Mouse (Mus musculus) ES-E14 (cell line): Measurements from ENCODE around the gene Gp5. TPM values are rescaled to one million over a fixed set of nuclear protein-coding genes. Genes with fewer than 3 reads are reported as not detected.
A peak's percentile ranks its signal among the peaks of the same experiment; 100 is the strongest.

Experiments used
- DNase-seq: peaks from one replicate; pipeline ENCODE4 v3.0.0-alpha.2; 2013; ENCODE audit warnings: low read depth, low spot score
- H3K27ac ChIP-seq: 2 replicates; pipeline ENCODE4 v1.5.1; 2012; ENCODE audit warnings: low read depth, mild to moderate bottlenecking, low read length, moderate library complexity, mixed read lengths; ENCODE audit not compliant: poor library complexity, insufficient read depth, severe bottlenecking
- H3K36me3 ChIP-seq: 2 replicates; pipeline ENCODE4 v1.6.1; 2012; ENCODE audit warnings: mild to moderate bottlenecking, low read length, moderate library complexity, mixed read lengths; ENCODE audit not compliant: control insufficient read depth, poor library complexity, insufficient read depth, severe bottlenecking
- H3K4me1 ChIP-seq, 2 experiments: fragments of 150-350 bp in 1 of 2; sonication (generic) in 1 of 2; 2 replicates each; pipeline ENCODE4 v1.6.1; 2012; ENCODE audit warnings: low read length in 2 of 2, mild to moderate bottlenecking in 1 of 2, mixed read lengths in 1 of 2; ENCODE audit not compliant: control insufficient read depth in 2 of 2, insufficient read depth in 2 of 2, poor library complexity in 1 of 2
- H3K4me3 ChIP-seq, 2 experiments: fragments of 150-350 bp in 1 of 2; sonication (generic) in 1 of 2; 2 replicates each; pipeline ENCODE4 v1.5.1; 2012; ENCODE audit warnings: low read length in 2 of 2, low read depth in 1 of 2, mild to moderate bottlenecking in 1 of 2, mixed read lengths in 1 of 2; ENCODE audit not compliant: insufficient read depth in 1 of 2, poor library complexity in 1 of 2, severe bottlenecking in 1 of 2
- H3K9ac ChIP-seq: 2 replicates; pipeline ENCODE4 v1.6.1; 2012; ENCODE audit warnings: low read depth, mild to moderate bottlenecking, low read length, mixed read lengths; ENCODE audit not compliant: poor library complexity, insufficient read depth, severe bottlenecking
- H3K9me3 ChIP-seq: fragments of 150-350 bp; sonication (generic); 2 replicates; pipeline ENCODE4 v1.6.1; 2012; ENCODE audit warnings: low read depth, mild to moderate bottlenecking, low read length; ENCODE audit not compliant: control insufficient read depth, insufficient read depth
- CHD2 ChIP-seq: IDR thresholded peaks from 2 replicates; pipeline ENCODE4 v1.6.1; 2014; ENCODE audit warnings: mild to moderate bottlenecking, low read depth, low read length, inconsistent platforms
- HCFC1 ChIP-seq: IDR thresholded peaks from 2 replicates; pipeline ENCODE4 v1.6.1; 2012; ENCODE audit warnings: low read length, inconsistent platforms, borderline replicate concordance; ENCODE audit not compliant: insufficient read depth
- MAFK ChIP-seq: IDR thresholded peaks from 2 replicates; pipeline ENCODE4 v1.6.1; 2014; ENCODE audit warnings: mild to moderate bottlenecking, low read depth, low read length, inconsistent platforms; ENCODE audit not compliant: insufficient read depth
- ZC3H11A ChIP-seq: IDR thresholded peaks from 2 replicates; pipeline ENCODE4 v1.6.1; 2012; ENCODE audit warnings: low read depth, mild to moderate bottlenecking, inconsistent platforms, low read length, borderline replicate concordance
- ZNF384 ChIP-seq: IDR thresholded peaks from 2 replicates; pipeline ENCODE4 v1.6.1; 2012; ENCODE audit warnings: low read depth, low read length, inconsistent platforms
- in situ Hi-C, 2 experiments: fragments of 600-800 bp; cut with MboI; formaldehyde crosslinking; loops; one replicate each; pipeline ENCODE4 v1.15.1; 2025; ENCODE audit warnings: low sequenced_read_pairs in 2 of 2, inconsistent platforms in 1 of 2; ENCODE audit not compliant: unreplicated experiment in 2 of 2
- total RNA-seq: library from RNA; depleted of rRNA; stranded (reverse); fragments of 300-350 nt; gene quantifications from 2 replicates; pipeline ENCODE4 v1.2.3, GENCODE M21; 2012

Gp5 gene
- total RNA-seq, 1 experiment: 0.31 TPM

DNA sequence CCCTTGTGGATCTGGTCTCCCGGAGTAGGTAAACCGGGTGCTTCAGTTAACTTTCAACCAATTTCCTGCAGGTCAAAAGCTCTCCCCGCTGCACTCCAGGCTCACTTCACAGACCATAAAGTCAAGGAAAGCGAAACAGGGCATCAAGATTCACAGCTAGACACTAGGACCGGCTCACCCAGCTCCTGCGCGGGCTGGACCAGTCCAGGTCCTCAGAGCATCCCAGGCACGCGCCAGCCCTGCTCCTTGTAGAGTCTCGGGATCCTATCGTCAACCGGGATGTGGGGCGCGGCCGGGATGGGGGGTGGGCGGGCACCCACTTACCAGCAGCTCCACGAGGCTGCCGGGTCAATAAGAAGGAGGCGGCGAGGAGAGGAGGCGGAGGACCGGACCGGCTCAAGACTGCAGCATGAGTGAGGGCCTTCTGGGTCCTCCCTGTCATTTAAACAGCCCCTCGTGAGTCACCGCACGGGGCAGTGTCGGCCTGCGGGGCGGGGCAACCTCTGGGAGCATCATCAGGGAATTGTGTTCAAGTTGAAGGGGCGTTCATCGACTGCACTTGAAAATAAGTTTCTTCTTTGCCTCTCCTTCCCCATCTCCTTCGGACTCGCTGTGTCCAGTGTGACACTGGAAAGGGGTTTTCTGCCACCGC, 27.6 kb downstream of the Gp5 start, which contains the start of gene Lrrc15:
Gene Lrrc15, minus strand, starts transcription at position 413 of the 652 bp plus-strand sequence.
- in situ Hi-C loops: no loop called here
- Histone ChIP-seq H3K9ac (no peak within 1 kb of the TSS), H3K4me1 (peaks cover 0 to 39% of the 10 kb centered on the region in 2 experiments; a peak in 2 of 4 replicates), H3K9me3 (no peaks in the 10 kb centered on the region), H3K27ac (no peak within 1 kb of the TSS), H3K36me3 (no peaks in the 10 kb centered on the region), H3K4me3 (peak within 1 kb of the TSS; percentile 23 to 52; a peak in 3 of 4 replicates)
- TF ChIP-seq CHD2 (no peak), ZC3H11A (no peak), ZNF384 (no peak)
- no peak for DNase-seq

DNA sequence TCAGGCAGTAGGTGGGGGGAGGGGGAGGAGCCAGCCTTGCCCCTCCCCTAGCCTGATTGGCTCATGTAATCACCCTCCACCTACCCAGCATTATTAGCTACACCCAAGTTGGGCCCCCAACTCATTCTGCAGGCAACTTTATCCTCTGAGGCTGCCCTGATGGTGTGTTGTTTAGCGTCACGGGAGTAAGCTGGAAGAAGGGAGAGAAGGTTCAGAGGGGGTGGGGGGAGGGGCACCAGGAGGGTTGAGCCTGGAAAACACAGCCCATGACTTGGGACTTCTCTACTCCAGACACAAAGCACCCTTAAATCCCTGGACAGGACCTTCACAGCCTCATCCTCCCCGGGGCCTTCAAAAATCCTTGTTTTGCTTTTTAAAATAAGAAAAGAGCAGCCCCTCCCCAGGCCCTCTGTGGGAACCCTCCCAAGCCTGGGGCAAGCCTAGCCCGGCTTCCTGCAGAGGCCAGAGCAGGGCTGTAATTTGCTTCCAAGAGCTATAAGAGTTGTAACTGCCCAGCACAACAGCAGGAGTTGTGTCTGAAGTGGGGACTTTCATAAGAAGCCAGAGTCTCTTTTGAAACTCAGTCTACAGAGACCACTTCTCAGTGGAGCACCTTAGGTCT, 29.8 kb downstream of the Gp5 start:
- H3K36me3 ChIP-seq: no peaks in the 10 kb centered on the region
- peak overlapping the region; percentile 74 for H3K27ac ChIP-seq
- in situ Hi-C loops: no loop called here
- TF ChIP-seq ZC3H11A: no peak
- no peak for TF ChIP-seq ZNF384
- TF ChIP-seq CHD2: no peak
- no peak for TF ChIP-seq MAFK
- TF ChIP-seq HCFC1: no peak
- H3K9ac ChIP-seq: peak overlapping the region; percentile 3; the same call in 1 of the 2 replicates
- H3K4me3 ChIP-seq: no peak overlapping the region
- DNase-seq: peak; percentile 78
- H3K9me3 ChIP-seq: no peaks in the 10 kb centered on the region
- H3K4me1 ChIP-seq: peaks cover 0 to 39% of the 10 kb centered on the region in 2 experiments; a peak in 2 of 4 replicates

DNA sequence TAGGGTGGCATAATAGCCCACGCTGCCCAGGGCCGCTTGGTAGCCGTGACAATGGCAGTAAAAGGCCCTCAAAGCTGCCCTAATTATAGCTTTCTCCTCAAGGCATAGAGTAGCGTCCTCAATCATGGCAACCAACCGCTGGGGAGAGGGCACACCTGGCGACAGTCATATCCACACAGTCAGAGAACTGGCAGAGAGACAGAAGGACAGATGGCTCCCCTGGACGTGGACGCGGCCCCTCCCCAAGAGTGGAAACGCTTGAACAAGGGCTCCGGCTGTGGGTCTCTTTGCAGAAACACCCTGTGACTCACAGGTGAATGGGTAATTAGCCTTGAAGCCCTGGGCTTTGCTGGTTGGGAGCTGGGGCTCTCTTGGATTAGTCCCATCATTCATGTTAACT, 32.2 kb downstream of the Gp5 start:
- no peaks in the 10 kb centered on the region for H3K9me3 ChIP-seq
- DNase-seq: no peak
- in situ Hi-C loops: no loop called here
- H3K27ac ChIP-seq: no peak overlapping the region
- no peaks in the 10 kb centered on the region for H3K36me3 ChIP-seq
- TF ChIP-seq HCFC1: no peak
- TF ChIP-seq MAFK: no peak
- TF ChIP-seq CHD2: no peak
- no peak for TF ChIP-seq ZNF384
- TF ChIP-seq ZC3H11A: no peak
- no peak overlapping the region for H3K9ac ChIP-seq
- peaks cover 0 to 31% of the 10 kb centered on the region in 2 experiments; a peak in 2 of 4 replicates for H3K4me1 ChIP-seq
- H3K4me3 ChIP-seq: no peak overlapping the region

DNA sequence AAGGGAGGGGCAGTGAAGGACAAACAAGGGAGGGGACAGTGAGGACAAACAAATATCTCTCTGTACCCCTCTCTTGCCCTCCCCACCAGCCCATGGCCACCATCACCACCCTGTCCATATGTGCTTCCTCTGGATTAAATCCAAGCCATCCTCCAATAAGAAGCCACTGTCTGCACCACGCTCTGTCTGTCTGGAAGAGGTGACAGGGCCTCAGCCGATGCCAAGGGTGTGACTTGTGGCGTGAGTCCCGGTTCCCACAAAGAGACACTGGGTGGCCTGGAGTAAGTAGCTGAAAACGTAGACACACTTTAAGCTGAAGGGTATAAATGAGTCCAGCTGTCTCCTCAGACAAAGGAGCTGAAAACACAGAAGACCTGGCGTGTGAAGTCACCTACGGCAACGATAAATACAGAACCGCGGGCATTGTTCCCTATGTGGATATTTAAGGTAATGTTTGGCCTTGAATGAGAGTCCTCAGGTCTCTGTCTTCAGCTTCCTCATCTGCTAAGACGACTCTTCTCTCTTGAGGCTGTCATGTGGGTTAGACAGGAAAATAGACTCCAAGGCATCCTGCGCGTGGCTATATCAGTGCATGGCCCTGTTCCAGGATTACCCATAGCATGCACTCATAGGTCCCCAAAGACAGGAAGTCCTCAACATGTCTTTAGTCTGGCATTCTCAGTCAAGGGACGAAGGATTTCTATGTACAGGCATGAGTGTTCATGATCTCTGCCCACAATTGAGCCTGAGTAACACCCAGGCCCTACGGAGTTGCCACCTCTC, 34.8 kb downstream of the Gp5 start:
- peaks cover 0 to 19% of the 10 kb centered on the region in 2 experiments; a peak in 2 of 4 replicates for H3K4me1 ChIP-seq
- H3K4me3 ChIP-seq: no peak overlapping the region
- H3K36me3 ChIP-seq: no peaks in the 10 kb centered on the region
- no peak overlapping the region for H3K9ac ChIP-seq
- no peaks in the 10 kb centered on the region for H3K9me3 ChIP-seq
- in situ Hi-C loops: no loop called here
- TF ChIP-seq ZNF384 (no peak), HCFC1 (no peak), MAFK (no peak), ZC3H11A (no peak), CHD2 (no peak)
- no peak for DNase-seq
- H3K27ac ChIP-seq: no peak overlapping the region
